Mouse (Mus musculus) midbrain, embryonic 10.5 days (tissue): ENCODE data around the gene Syde2. TPM values are rescaled to one million over a fixed set of nuclear protein-coding genes. Genes with fewer than 3 reads are reported as not detected.

Experiments used
- DNase-seq: peaks from one replicate; pipeline ENCODE4 v3.0.0-alpha.2; 2017; ENCODE audit warnings: low spot score
- H3K27ac ChIP-seq: fragments of 300-500 bp; sonication (generic); replicated peaks from 2 replicates; pipeline ENCODE4 v1.5.1; 2016; ENCODE audit warnings: mild to moderate bottlenecking
- H3K27me3 ChIP-seq: fragments of 300-500 bp; sonication (generic); 2 replicates; pipeline ENCODE4 v1.6.1; 2016; ENCODE audit warnings: low read depth, mild to moderate bottlenecking; ENCODE audit not compliant: poor library complexity, severe bottlenecking
- H3K36me3 ChIP-seq: fragments of 300-500 bp; sonication (generic); 2 replicates; pipeline ENCODE4 v1.6.1; 2016; ENCODE audit warnings: mild to moderate bottlenecking, moderate library complexity
- H3K4me1 ChIP-seq: fragments of 300-500 bp; sonication (generic); 2 replicates; pipeline ENCODE4 v1.6.1; 2016
- H3K4me3 ChIP-seq: fragments of 300-500 bp; sonication (generic); 2 replicates; pipeline ENCODE4 v1.5.1; 2016; ENCODE audit warnings: mild to moderate bottlenecking, moderate library complexity
- H3K9me3 ChIP-seq: fragments of 300-500 bp; sonication (generic); replicated peaks from 2 replicates; pipeline ENCODE4 v1.6.1; 2016; ENCODE audit warnings: mild to moderate bottlenecking
- WGBS: fragments of 180-500 bp; shearing (Covaris S2); methylation state at CpG from one replicate; pipeline ENCODE4 v1.1.7; 2016; 5-methylcytosine and 5-hydroxymethylcytosine counted together
- polyA plus RNA-seq: library from polyadenylated mRNA; unstranded; fragments of >200 nt; fragmentation: Nextera tagmentation; extraction: Ambion mirVana; gene quantifications from 2 replicates; pipeline ENCODE4 v1.2.1, GENCODE M21; 2016

Gene Syde2
- polyA plus RNA-seq, 1 experiment from 2014 or later, result 0.95 TPM

DNA sequence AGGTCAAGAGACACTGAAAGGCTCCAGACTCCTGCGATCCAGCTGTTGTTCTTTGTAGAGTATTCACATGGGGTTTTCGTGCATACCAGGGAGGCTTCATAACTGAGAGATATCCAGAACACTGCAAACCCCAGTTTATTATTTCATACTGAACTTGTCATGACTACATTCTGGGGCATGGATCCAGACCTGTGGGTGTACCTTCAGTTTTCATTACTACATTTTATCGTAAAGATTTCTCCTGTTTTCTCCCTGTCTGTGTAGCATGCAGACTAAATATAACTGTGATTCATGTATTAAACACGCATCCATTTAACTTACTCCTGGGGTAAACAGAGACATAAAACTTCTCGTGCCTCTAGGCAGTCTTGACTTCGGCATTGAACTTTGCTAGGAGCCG, 12.7 kb upstream of the Syde2 start:
- H3K36me3 ChIP-seq, result no peaks in the 10 kb centered on the region
- DNase-seq, result no peak
- peaks cover 19% of the 10 kb centered on the region for H3K9me3 ChIP-seq
- no peak overlapping the region for H3K27ac ChIP-seq
- no peaks in the 10 kb centered on the region for H3K27me3 ChIP-seq
- WGBS, result 91% methylated on average over 7 of the region's 7 CpGs
- H3K4me3 ChIP-seq, result no peak overlapping the region
- peaks cover 4% of the 10 kb centered on the region; the same call in 1 of the 2 replicates for H3K4me1 ChIP-seq

- Histone ChIP-seq H3K9me3 (no peaks in the 10 kb centered on the region), H3K36me3 (no peaks in the 10 kb centered on the region), H3K27me3 (peaks cover 54% of the 10 kb centered on the region), H3K4me1 (peaks cover 31% of the 10 kb centered on the region), H3K4me3 (no peak overlapping the region), H3K27ac (no peak overlapping the region)
- no peak for DNase-seq
- 88% methylated on average over 7 of the region's 7 CpGs for WGBS
Measured at GRCm38 (mm10) chr3:145985333-145985925, 2.2 kb upstream of the Syde2 start.

DNA sequence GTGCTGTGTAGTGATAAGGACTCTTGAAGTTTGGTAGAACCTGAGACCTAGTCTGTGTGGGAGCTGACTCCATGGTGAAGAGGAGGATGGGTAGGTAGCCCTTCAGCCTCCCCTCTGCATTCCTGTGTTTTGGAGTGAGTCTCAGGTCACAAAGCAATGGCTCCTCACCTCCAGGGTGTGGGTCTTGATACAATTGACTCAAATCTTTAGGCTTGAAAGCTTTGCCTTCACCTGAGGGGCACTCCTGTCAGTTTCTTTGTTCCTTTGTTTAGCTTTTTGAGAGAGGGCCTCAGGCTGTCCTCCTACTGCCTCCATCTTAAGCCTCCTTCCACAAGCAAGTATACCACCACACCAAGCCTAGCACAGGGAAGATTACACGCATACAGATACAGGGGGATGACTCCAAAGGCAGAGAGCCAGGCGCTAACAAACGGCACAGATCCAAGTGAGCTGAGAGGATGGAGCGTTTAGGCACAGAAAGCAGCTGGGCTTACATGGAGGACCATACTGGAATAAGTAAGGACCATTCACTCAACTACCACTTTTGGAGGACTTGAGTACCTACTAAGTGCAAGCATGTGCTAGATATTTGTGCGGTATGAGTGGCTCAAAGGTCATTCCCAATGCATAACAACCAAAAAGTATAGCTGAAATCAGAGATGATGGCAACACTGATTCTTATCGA, 1.2 kb upstream of the Syde2 start:
- no peak overlapping the region for H3K4me3 ChIP-seq
- no peak overlapping the region for H3K27ac ChIP-seq
- H3K9me3 ChIP-seq, result no peaks in the 10 kb centered on the region
- peaks cover 31% of the 10 kb centered on the region for H3K4me1 ChIP-seq
- 58% methylated on average over 6 of the region's 6 CpGs for WGBS
- peaks cover 54% of the 10 kb centered on the region for H3K27me3 ChIP-seq
- H3K36me3 ChIP-seq, result 0 out of 2 replicates have a peak, but pooled peaks cover 4% of the 10 kb centered on the region
- no peak for DNase-seq

DNA sequence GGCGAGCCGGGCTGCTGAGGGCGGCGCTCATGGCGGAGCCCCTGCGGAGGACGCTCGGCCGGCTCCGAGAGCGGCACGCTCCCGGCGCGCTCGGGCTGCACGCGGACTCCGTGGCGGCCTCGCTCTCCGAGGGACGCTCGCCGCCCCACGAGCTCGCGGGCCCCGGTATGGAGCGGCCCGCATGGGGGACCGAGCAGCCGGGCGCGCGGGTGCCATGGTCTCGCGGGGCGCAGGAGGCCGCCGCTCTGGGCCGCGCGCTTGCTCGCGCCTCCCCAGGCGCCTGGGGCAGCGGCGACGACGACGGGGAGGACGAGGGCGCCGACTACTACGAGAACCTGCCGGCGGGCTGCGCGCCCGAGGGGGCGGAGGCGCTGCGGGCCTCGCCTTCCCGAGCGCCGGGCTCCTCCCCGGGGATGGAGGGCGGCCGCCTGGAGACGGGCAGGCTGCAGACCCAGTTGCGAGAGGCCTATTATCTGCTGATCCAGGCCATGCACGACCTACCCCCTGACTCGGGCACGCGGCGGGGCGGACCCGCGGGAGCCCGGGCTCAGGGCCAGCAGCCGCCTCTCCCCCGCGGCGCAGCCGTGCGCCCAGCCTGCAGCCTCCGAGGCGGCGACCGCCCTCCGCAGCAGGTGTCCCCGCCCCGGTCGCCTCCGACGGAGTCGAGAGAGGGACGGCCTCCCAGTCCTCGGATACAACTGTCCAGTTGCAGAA, 457 bp downstream of the Syde2 start:
- H3K4me1 ChIP-seq, result peaks cover 31% of the 10 kb centered on the region
- peak overlapping the region; percentile 88 for H3K27ac ChIP-seq
- H3K36me3 ChIP-seq, result peaks cover 4% of the 10 kb centered on the region; the same call in 1 of the 2 replicates
- no peaks in the 10 kb centered on the region for H3K9me3 ChIP-seq
- DNase-seq, result peak; percentile 73
- H3K27me3 ChIP-seq, result peaks cover 54% of the 10 kb centered on the region
- under 1% methylated on average over 95 of the region's 101 CpGs for WGBS
- peak overlapping the region; percentile 72 for H3K4me3 ChIP-seq

- under 1% methylated on average over 45 of the region's 45 CpGs for WGBS
- Histone ChIP-seq H3K27ac (peak overlapping the region; percentile 88), H3K9me3 (no peaks in the 10 kb centered on the region), H3K36me3 (peaks cover 4% of the 10 kb centered on the region; the same call in 1 of the 2 replicates), H3K4me1 (peaks cover 31% of the 10 kb centered on the region), H3K4me3 (peak overlapping the region; percentile 72), H3K27me3 (peaks cover 54% of the 10 kb centered on the region)
- DNase-seq, result no peak
Measured at GRCm38 (mm10) chr3:145988684-145989575, 1.3 kb downstream of the Syde2 start.

DNA sequence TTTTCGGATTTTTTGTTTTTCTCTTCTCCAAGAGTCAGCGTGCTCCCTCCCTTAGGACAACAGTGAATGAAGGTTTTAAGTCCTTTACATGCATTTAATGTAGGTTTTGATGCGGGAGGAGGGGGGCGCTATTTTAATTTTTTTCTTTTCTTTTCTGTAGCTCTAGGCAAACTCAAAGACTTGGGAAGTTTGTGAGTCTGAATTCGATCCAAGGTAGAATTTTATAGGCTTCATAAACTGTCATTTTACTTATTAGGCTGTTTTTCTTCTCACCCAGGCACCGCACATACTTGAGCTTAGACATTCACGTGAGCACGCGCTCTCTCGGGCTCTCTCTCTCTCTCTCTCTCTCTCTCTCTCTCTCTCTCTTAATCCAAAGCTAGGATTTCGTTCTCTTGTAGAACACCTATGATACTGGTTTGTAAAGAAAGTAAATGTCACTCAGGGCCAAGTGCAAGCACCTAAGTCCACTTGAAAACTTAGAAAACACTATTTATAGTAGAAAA, 2.0 kb downstream of the Syde2 start:
- H3K27ac ChIP-seq, result no peak overlapping the region
- peaks cover 4% of the 10 kb centered on the region; the same call in 1 of the 2 replicates for H3K36me3 ChIP-seq
- H3K9me3 ChIP-seq, result no peaks in the 10 kb centered on the region
- WGBS, result 4% methylated on average over 11 of the region's 11 CpGs
- H3K4me3 ChIP-seq, result peak overlapping the region; percentile 72
- H3K27me3 ChIP-seq, result peaks cover 47% of the 10 kb centered on the region
- no peak for DNase-seq
- peaks cover 31% of the 10 kb centered on the region for H3K4me1 ChIP-seq

- Histone ChIP-seq H3K9me3 (no peaks in the 10 kb centered on the region), H3K4me1 (peaks cover 31% of the 10 kb centered on the region), H3K27me3 (peaks cover 32% of the 10 kb centered on the region), H3K4me3 (no peak overlapping the region), H3K27ac (no peak overlapping the region), H3K36me3 (peaks cover 4% of the 10 kb centered on the region; the same call in 1 of the 2 replicates)
- no peak for DNase-seq
- WGBS, result 90% methylated on average over 13 of the region's 13 CpGs
Measured at GRCm38 (mm10) chr3:145991130-145991529, 3.5 kb downstream of the Syde2 start.

- Histone ChIP-seq H3K4me1 (peaks cover 31% of the 10 kb centered on the region), H3K4me3 (no peak overlapping the region), H3K9me3 (no peaks in the 10 kb centered on the region), H3K36me3 (peaks cover 4% of the 10 kb centered on the region; the same call in 1 of the 2 replicates), H3K27me3 (peaks cover 22% of the 10 kb centered on the region), H3K27ac (no peak overlapping the region)
- DNase-seq, result no peak
- 88% methylated on average over 10 of the region's 10 CpGs for WGBS
Measured at GRCm38 (mm10) chr3:145991976-145992730, 4.5 kb downstream of the Syde2 start.

DNA sequence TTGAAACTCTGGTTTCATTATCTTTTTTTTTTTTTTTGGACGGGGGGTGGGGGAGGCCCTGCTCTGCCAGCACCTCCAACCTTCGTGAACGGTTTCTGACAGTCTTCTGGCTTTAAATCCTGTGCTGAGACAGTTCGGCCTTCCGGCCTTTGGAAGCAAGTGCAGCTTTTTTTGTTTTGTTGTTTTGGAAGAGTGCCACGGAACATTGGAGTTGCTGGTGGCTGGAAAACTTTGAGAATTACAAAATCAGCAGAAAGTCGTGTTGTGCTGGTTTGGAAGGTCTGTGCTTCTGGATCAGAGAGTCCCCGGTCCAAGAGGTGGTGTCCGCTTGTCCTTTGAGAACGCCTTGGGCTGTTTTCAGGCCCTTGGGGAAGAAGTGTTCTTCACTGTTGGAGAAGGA, 5.1 kb downstream of the Syde2 start:
- Histone ChIP-seq H3K9me3 (no peaks in the 10 kb centered on the region), H3K4me1 (peaks cover 24% of the 10 kb centered on the region), H3K36me3 (peaks cover 4% of the 10 kb centered on the region; the same call in 1 of the 2 replicates), H3K27me3 (peaks cover 16% of the 10 kb centered on the region), H3K27ac (no peak overlapping the region), H3K4me3 (no peak overlapping the region)
- DNase-seq, result no peak
- 94% methylated on average over 10 of the region's 10 CpGs for WGBS

DNA sequence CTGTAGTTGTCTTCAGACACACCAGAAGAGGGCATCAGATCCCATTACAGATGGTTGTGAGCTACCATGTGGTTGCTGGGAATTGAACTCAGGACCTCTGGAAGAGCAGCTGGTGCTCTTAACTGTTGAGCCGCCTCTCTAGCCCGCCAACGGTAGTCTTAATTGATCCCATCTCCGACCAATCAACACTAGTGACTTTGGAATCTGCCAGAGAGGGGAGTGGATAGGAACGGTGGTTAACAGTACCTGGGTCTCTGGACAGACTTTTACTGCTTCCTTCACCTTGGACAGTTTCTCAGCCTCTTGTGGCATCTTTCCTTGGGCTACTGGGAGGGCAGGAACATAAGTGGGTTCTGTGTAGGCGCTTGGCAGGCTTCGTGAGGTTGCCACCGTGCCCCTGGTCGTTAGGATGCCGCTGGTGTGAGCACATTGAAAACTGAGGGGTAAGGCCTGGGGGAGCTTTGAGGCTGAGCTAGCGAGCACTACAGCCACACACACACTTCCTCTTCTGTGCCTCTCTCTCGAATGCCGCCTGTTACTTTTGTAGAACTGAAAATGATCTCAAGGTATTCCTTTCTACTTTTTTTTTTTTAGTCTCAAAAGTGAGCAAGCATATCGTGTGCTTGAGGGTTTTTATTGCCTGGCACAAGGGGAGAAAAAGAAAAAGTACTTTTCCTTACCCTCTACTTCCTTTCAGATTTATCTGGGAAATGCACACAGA, 6.0 kb downstream of the Syde2 start:
- H3K4me1 ChIP-seq, result peaks cover 16% of the 10 kb centered on the region
- no peak for DNase-seq
- peaks cover 8% of the 10 kb centered on the region for H3K27me3 ChIP-seq
- 90% methylated on average over 14 of the region's 14 CpGs for WGBS
- H3K4me3 ChIP-seq, result no peak overlapping the region
- H3K36me3 ChIP-seq, result peaks cover 8% of the 10 kb centered on the region
- no peaks in the 10 kb centered on the region for H3K9me3 ChIP-seq
- no peak overlapping the region for H3K27ac ChIP-seq

DNA sequence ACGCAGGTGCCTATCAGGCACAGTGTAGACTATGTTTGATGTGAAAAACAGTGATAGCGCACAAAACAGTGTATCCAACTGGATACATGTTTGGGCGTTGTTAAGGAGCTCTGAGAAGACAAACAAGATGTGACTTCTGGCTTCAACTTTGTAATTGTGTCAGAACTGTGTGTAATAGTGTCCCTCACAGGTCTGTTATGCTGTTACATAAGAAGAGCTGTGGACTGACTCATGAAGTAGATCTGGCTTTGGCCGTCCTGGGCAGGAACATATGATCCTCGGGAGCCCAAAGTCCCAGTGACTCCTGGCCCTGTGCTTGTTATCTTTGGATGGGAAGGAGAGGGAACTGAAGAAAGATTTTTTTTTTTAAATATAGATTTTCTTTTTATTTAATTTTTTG, 7.8 kb downstream of the Syde2 start:
- H3K27me3 ChIP-seq, result no peaks in the 10 kb centered on the region
- no peaks in the 10 kb centered on the region for H3K4me1 ChIP-seq
- DNase-seq, result no peak
- H3K36me3 ChIP-seq, result peaks cover 21% of the 10 kb centered on the region
- no peak overlapping the region for H3K27ac ChIP-seq
- 90% methylated on average over 5 of the region's 5 CpGs for WGBS
- no peaks in the 10 kb centered on the region for H3K9me3 ChIP-seq
- H3K4me3 ChIP-seq, result no peak overlapping the region
